Mouse (Mus musculus) embryonic facial prominence, embryonic 12.5 days (tissue): ENCODE results near the gene Bcl2l15. TPM values are rescaled to one million over a fixed set of nuclear protein-coding genes. Genes with fewer than 3 reads are reported as not detected.
"Not testable (repeated sequence)": the region's sequence is repeated elsewhere in the genome, so short reads cannot be mapped to it uniquely, and the experiment has no call there.

Experiments
- ATAC-seq: fragments of 200-750 bp; cut with Nextera tagmentation; 2 replicates; pipeline ENCODE4 v1.8.0; 2017; ENCODE audit not compliant: insufficient number of reproducible peaks, insufficient read depth, low FRiP score, low TSS enrichment
- H3K27ac ChIP-seq: fragments of 300-500 bp; sonication (generic); 2 replicates; pipeline ENCODE4 v1.5.1; 2016; ENCODE audit warnings: mild to moderate bottlenecking
- H3K27me3 ChIP-seq: fragments of 300-500 bp; sonication (generic); 2 replicates; pipeline ENCODE4 v1.6.1; 2016; ENCODE audit warnings: mild to moderate bottlenecking, moderate library complexity
- H3K36me3 ChIP-seq: fragments of 300-500 bp; sonication (generic); 2 replicates; pipeline ENCODE4 v1.6.1; 2016; ENCODE audit warnings: mild to moderate bottlenecking
- H3K4me1 ChIP-seq: fragments of 300-500 bp; sonication (generic); 2 replicates; pipeline ENCODE4 v1.6.1; 2016
- H3K4me2 ChIP-seq: fragments of 300-500 bp; sonication (generic); replicated peaks from 2 replicates; pipeline ENCODE4 v1.6.1; 2016; ENCODE audit warnings: mild to moderate bottlenecking, moderate library complexity
- H3K4me3 ChIP-seq: fragments of 300-500 bp; sonication (generic); 2 replicates; pipeline ENCODE4 v1.5.1; 2016; ENCODE audit warnings: mild to moderate bottlenecking
- H3K9ac ChIP-seq: fragments of 300-500 bp; sonication (generic); 2 replicates; pipeline ENCODE4 v1.6.1; 2016; ENCODE audit warnings: mild to moderate bottlenecking, moderate library complexity
- H3K9me3 ChIP-seq: fragments of 300-500 bp; sonication (generic); 2 replicates; pipeline ENCODE4 v1.6.1; 2016; ENCODE audit warnings: mild to moderate bottlenecking, moderate library complexity
- WGBS: fragments of 180-500 bp; shearing (Covaris S2); methylation state at CpG from one replicate; pipeline ENCODE4 v1.1.7; 2016; 5-methylcytosine and 5-hydroxymethylcytosine counted together
- polyA plus RNA-seq: library from polyadenylated mRNA; unstranded; fragments of >200 nt; fragmentation: Nextera tagmentation; extraction: Ambion mirVana; gene quantifications from 2 replicates; pipeline ENCODE4 v1.2.1, GENCODE M21; 2016

The Bcl2l15 gene
- polyA plus RNA-seq, 1 experiment from 2014 or later = not detected

GRCm38 (mm10) chr3:103801631-103802531 lies 30.5 kb upstream of the Bcl2l15 start:
- H3K4me3 ChIP-seq = no peak overlapping the region
- H3K4me2 ChIP-seq = no peak overlapping the region
- 76% methylated on average over 10 of the region's 10 CpGs for WGBS
- no peaks in the 10 kb centered on the region for H3K4me1 ChIP-seq
- no peak overlapping the region for H3K9ac ChIP-seq
- no peaks in the 10 kb centered on the region for H3K27me3 ChIP-seq
- peak overlapping the region; percentile 57; the same call in 1 of the 2 replicates for H3K27ac ChIP-seq
- peaks cover 23% of the 10 kb centered on the region for H3K36me3 ChIP-seq
- H3K9me3 ChIP-seq = no peaks in the 10 kb centered on the region
- no peak for ATAC-seq

- Histone ChIP-seq H3K4me3 (no peak overlapping the region), H3K4me1 (peaks cover under 1% of the 10 kb centered on the region; the same call in 1 of the 2 replicates), H3K4me2 (no peak overlapping the region), H3K36me3 (peaks cover 25% of the 10 kb centered on the region), H3K27me3 (no peaks in the 10 kb centered on the region), H3K27ac (no peak overlapping the region), H3K9me3 (no peaks in the 10 kb centered on the region), H3K9ac (no peak overlapping the region)
- WGBS = 90% methylated on average over 8 of the region's 8 CpGs
- ATAC-seq = no peak
Measured at GRCm38 (mm10) chr3:103802861-103803260, 29.5 kb upstream of the Bcl2l15 start.

- no peak overlapping the region for H3K27ac ChIP-seq
- H3K4me3 ChIP-seq = no peak overlapping the region
- no peak overlapping the region for H3K9ac ChIP-seq
- no peak for ATAC-seq
- H3K36me3 ChIP-seq = peaks cover 25% of the 10 kb centered on the region
- WGBS = 80% methylated on average over 1 of the region's 1 CpGs
- H3K9me3 ChIP-seq = no peaks in the 10 kb centered on the region
- H3K27me3 ChIP-seq = no peaks in the 10 kb centered on the region
- no peak overlapping the region for H3K4me2 ChIP-seq
- peaks cover 12% of the 10 kb centered on the region for H3K4me1 ChIP-seq
Measured at GRCm38 (mm10) chr3:103805671-103806070, 26.7 kb upstream of the Bcl2l15 start.

- Histone ChIP-seq H3K4me2 (peak within 1 kb of the TSS; percentile 75), H3K4me1 (peaks cover 12% of the 10 kb centered on the region), H3K27me3 (no peaks in the 10 kb centered on the region), H3K9ac (peak within 1 kb of the TSS; percentile 76), H3K4me3 (peak within 1 kb of the TSS; percentile 82), H3K27ac (peak within 1 kb of the TSS; percentile 83), H3K9me3 (no peaks in the 10 kb centered on the region), H3K36me3 (peaks cover 13% of the 10 kb centered on the region)
- ATAC-seq = peak; percentile 93
- WGBS = under 1% methylated on average over 61 of the region's 70 CpGs
Measured at GRCm38 (mm10) chr3:103808891-103809798, 23.3 kb upstream of the Bcl2l15 start, which contains the start of the genes Dclre1b, Ap4b1 and Gm43064. TSS of gene Dclre1b (minus strand) at chr3:103809444. TSS of gene Ap4b1 (plus strand) at chr3:103809520. TSS of gene Gm43064 (plus strand) at chr3:103809573.

- Histone ChIP-seq H3K4me2 (peak overlapping the region; percentile 75), H3K36me3 (peaks cover 14% of the 10 kb centered on the region), H3K4me3 (peak overlapping the region; percentile 82), H3K9ac (peak overlapping the region; percentile 73), H3K27ac (peak overlapping the region; percentile 83), H3K27me3 (no peaks in the 10 kb centered on the region), H3K4me1 (peaks cover 12% of the 10 kb centered on the region), H3K9me3 (no peaks in the 10 kb centered on the region)
- 2% methylated on average over 14 of the region's 14 CpGs for WGBS
- ATAC-seq = peak; percentile 24; the same call in 1 of the 2 replicates
Measured at GRCm38 (mm10) chr3:103809799-103810150, 22.6 kb upstream of the Bcl2l15 start.

- no peaks in the 10 kb centered on the region for H3K9me3 ChIP-seq
- H3K9ac ChIP-seq = no peak overlapping the region
- peaks cover 12% of the 10 kb centered on the region for H3K4me1 ChIP-seq
- peaks cover 22% of the 10 kb centered on the region for H3K36me3 ChIP-seq
- H3K27ac ChIP-seq = no peak overlapping the region
- no peak overlapping the region for H3K4me2 ChIP-seq
- ATAC-seq = no peak
- no peak overlapping the region for H3K4me3 ChIP-seq
- 89% methylated on average over 6 of the region's 6 CpGs for WGBS
- no peaks in the 10 kb centered on the region for H3K27me3 ChIP-seq
Measured at GRCm38 (mm10) chr3:103810967-103811366, 21.4 kb upstream of the Bcl2l15 start.

GRCm38 (mm10) chr3:103827548-103827947 lies 4.9 kb upstream of the Bcl2l15 start:
- H3K4me1 ChIP-seq = no peaks in the 10 kb centered on the region
- no peak overlapping the region for H3K4me3 ChIP-seq
- no peaks in the 10 kb centered on the region for H3K9me3 ChIP-seq
- peaks cover 5% of the 10 kb centered on the region; the same call in 1 of the 2 replicates for H3K36me3 ChIP-seq
- H3K27me3 ChIP-seq = no peaks in the 10 kb centered on the region
- H3K9ac ChIP-seq = no peak overlapping the region
- no peak overlapping the region for H3K4me2 ChIP-seq
- H3K27ac ChIP-seq = no peak overlapping the region
- ATAC-seq = no peak

- Histone ChIP-seq H3K9me3 (no peaks in the 10 kb centered on the region), H3K4me3 (no peak overlapping the region), H3K36me3 (no peaks in the 10 kb centered on the region), H3K27me3 (no peaks in the 10 kb centered on the region), H3K4me2 (no peak overlapping the region), H3K9ac (no peak overlapping the region), H3K27ac (no peak overlapping the region), H3K4me1 (no peaks in the 10 kb centered on the region)
- 86% methylated on average over 3 of the region's 3 CpGs for WGBS
- ATAC-seq = no peak
Measured at GRCm38 (mm10) chr3:103829036-103829435, 3.4 kb upstream of the Bcl2l15 start.

- H3K27ac ChIP-seq, H3K4me3 ChIP-seq, ATAC-seq, H3K27me3 ChIP-seq, H3K9ac ChIP-seq, H3K4me2 ChIP-seq, H3K9me3 ChIP-seq, H3K4me1 ChIP-seq, H3K36me3 ChIP-seq: not testable (repeated sequence)
- WGBS = 70% methylated on average over 1 of the region's 1 CpGs
Measured at GRCm38 (mm10) chr3:103830681-103831080, 1.7 kb upstream of the Bcl2l15 start.

- H3K27ac ChIP-seq = no peak overlapping the region
- no peak overlapping the region for H3K4me2 ChIP-seq
- H3K4me1 ChIP-seq = no peaks in the 10 kb centered on the region
- H3K36me3 ChIP-seq = no peaks in the 10 kb centered on the region
- ATAC-seq = no peak
- H3K9ac ChIP-seq = no peak overlapping the region
- H3K4me3 ChIP-seq = no peak overlapping the region
- WGBS = 80% methylated on average over 7 of the region's 7 CpGs
- H3K9me3 ChIP-seq = no peaks in the 10 kb centered on the region
- no peaks in the 10 kb centered on the region for H3K27me3 ChIP-seq
Measured at GRCm38 (mm10) chr3:103831146-103831545, 1.3 kb upstream of the Bcl2l15 start.

GRCm38 (mm10) chr3:103834001-103834400 lies 1.6 kb downstream of the Bcl2l15 start:
- Histone ChIP-seq H3K4me2 (no peak overlapping the region), H3K4me3 (no peak overlapping the region), H3K9ac (no peak overlapping the region), H3K9me3 (no peaks in the 10 kb centered on the region), H3K27me3 (no peaks in the 10 kb centered on the region), H3K36me3 (no peaks in the 10 kb centered on the region), H3K4me1 (no peaks in the 10 kb centered on the region), H3K27ac (no peak overlapping the region)
- WGBS = 84% methylated on average over 2 of the region's 2 CpGs
- no peak for ATAC-seq
